Mouse (Mus musculus) ES-E14 (cell line): Measurements from ENCODE around the gene Nhp2. TPM values are rescaled to one million over a fixed set of nuclear protein-coding genes. Genes with fewer than 3 reads are reported as not detected.
A peak's percentile ranks its signal among the peaks of the same experiment; 100 is the strongest.
"Not testable (repeated sequence)": the region's sequence is repeated elsewhere in the genome, so short reads cannot be mapped to it uniquely, and the experiment has no call there.

ENCODE experiments used
- DNase-seq: peaks from one replicate; pipeline ENCODE4 v3.0.0-alpha.2; 2013; ENCODE audit warnings: low read depth, low spot score
- H3K27ac ChIP-seq: 2 replicates; pipeline ENCODE4 v1.5.1; 2012; ENCODE audit warnings: low read depth, mild to moderate bottlenecking, low read length, moderate library complexity, mixed read lengths; ENCODE audit not compliant: poor library complexity, insufficient read depth, severe bottlenecking
- H3K36me3 ChIP-seq: 2 replicates; pipeline ENCODE4 v1.6.1; 2012; ENCODE audit warnings: mild to moderate bottlenecking, low read length, moderate library complexity, mixed read lengths; ENCODE audit not compliant: control insufficient read depth, poor library complexity, insufficient read depth, severe bottlenecking
- H3K4me1 ChIP-seq, 2 experiments: fragments of 150-350 bp in 1 of 2; sonication (generic) in 1 of 2; 2 replicates each; pipeline ENCODE4 v1.6.1; 2012; ENCODE audit warnings: low read length in 2 of 2, mild to moderate bottlenecking in 1 of 2, mixed read lengths in 1 of 2; ENCODE audit not compliant: control insufficient read depth in 2 of 2, insufficient read depth in 2 of 2, poor library complexity in 1 of 2
- H3K4me3 ChIP-seq, 2 experiments: fragments of 150-350 bp in 1 of 2; sonication (generic) in 1 of 2; 2 replicates each; pipeline ENCODE4 v1.5.1; 2012; ENCODE audit warnings: low read length in 2 of 2, low read depth in 1 of 2, mild to moderate bottlenecking in 1 of 2, mixed read lengths in 1 of 2; ENCODE audit not compliant: insufficient read depth in 1 of 2, poor library complexity in 1 of 2, severe bottlenecking in 1 of 2
- H3K9ac ChIP-seq: 2 replicates; pipeline ENCODE4 v1.6.1; 2012; ENCODE audit warnings: low read depth, mild to moderate bottlenecking, low read length, mixed read lengths; ENCODE audit not compliant: poor library complexity, insufficient read depth, severe bottlenecking
- H3K9me3 ChIP-seq: fragments of 150-350 bp; sonication (generic); 2 replicates; pipeline ENCODE4 v1.6.1; 2012; ENCODE audit warnings: low read depth, mild to moderate bottlenecking, low read length; ENCODE audit not compliant: control insufficient read depth, insufficient read depth
- CHD2 ChIP-seq: IDR thresholded peaks from 2 replicates; pipeline ENCODE4 v1.6.1; 2014; ENCODE audit warnings: mild to moderate bottlenecking, low read depth, low read length, inconsistent platforms
- HCFC1 ChIP-seq: IDR thresholded peaks from 2 replicates; pipeline ENCODE4 v1.6.1; 2012; ENCODE audit warnings: low read length, inconsistent platforms, borderline replicate concordance; ENCODE audit not compliant: insufficient read depth
- MAFK ChIP-seq: IDR thresholded peaks from 2 replicates; pipeline ENCODE4 v1.6.1; 2014; ENCODE audit warnings: mild to moderate bottlenecking, low read depth, low read length, inconsistent platforms; ENCODE audit not compliant: insufficient read depth
- ZC3H11A ChIP-seq: IDR thresholded peaks from 2 replicates; pipeline ENCODE4 v1.6.1; 2012; ENCODE audit warnings: low read depth, mild to moderate bottlenecking, inconsistent platforms, low read length, borderline replicate concordance
- ZNF384 ChIP-seq: IDR thresholded peaks from 2 replicates; pipeline ENCODE4 v1.6.1; 2012; ENCODE audit warnings: low read depth, low read length, inconsistent platforms
- in situ Hi-C, 2 experiments: fragments of 600-800 bp; cut with MboI; formaldehyde crosslinking; loops; one replicate each; pipeline ENCODE4 v1.15.1; 2025; ENCODE audit warnings: low sequenced_read_pairs in 2 of 2, inconsistent platforms in 1 of 2; ENCODE audit not compliant: unreplicated experiment in 2 of 2
- total RNA-seq: library from RNA; depleted of rRNA; stranded (reverse); fragments of 300-350 nt; gene quantifications from 2 replicates; pipeline ENCODE4 v1.2.3, GENCODE M21; 2012

The Nhp2 gene
- total RNA-seq, 1 experiment = 452 TPM

DNA sequence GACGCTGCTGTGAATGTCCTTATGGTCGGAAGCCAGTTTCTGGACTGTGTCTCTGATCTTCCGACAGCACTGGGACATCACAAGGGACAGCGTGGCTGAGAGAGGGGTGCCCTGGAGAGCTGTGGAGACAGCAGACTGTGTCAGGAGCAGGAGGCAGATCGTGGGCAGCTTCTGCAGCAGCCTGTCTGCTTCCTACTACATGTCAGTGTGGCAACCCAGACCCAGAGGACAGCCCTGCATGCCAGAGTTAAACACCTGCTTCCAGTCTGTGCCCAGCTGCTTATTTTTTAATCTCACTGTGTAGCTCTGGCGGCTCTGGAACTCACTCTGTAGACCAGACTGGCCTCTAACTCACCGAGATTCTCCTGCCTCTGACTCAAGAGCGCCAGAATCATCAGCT, 8.4 kb downstream of the Nhp2 start:
- H3K9ac ChIP-seq = no peak overlapping the region
- no peak overlapping the region for H3K27ac ChIP-seq
- H3K9me3 ChIP-seq = no peaks in the 10 kb centered on the region
- no peak for TF ChIP-seq ZNF384
- no peak for DNase-seq
- H3K4me1 ChIP-seq = peaks cover 0 to 21% of the 10 kb centered on the region in 2 experiments; a peak in 2 of 4 replicates
- peaks cover 67% of the 10 kb centered on the region for H3K36me3 ChIP-seq
- in situ Hi-C loops = no loop called here
- no peak overlapping the region for H3K4me3 ChIP-seq

DNA sequence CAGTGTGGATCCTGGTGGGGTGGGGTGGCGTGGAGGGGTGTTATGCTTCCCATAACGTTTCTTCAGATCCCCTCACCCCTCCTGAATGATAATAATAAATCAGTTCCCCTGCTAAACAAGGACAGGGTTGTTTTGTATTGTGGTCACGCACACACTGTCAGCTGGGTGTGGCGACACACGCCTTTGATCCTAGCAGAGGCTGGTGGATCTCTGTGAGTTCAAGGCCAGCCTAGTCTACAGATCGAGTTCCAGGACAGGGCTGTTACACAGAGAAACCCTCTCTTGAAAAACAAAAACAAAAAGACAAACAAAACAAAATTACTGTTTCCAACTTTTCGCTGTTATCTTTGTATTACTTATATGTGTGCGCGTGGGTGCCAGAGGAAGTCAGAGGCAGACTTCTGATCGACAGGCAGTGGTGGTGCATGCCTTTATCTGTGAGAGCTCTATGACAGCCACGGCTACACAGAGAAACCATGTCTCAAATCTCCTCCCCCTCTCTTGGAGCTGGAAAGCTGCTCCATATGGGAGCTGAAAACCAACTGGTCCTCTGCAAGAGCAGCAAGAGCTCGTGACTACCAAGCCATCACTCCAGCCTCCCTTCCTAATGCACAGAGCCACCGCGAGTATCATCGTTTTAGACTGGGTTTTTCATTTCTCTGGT, 10.2 kb downstream of the Nhp2 start:
- Histone ChIP-seq H3K27ac (no peak overlapping the region), H3K4me1 (peaks cover 4 to 22% of the 10 kb centered on the region in 2 experiments; a peak in 3 of 4 replicates), H3K9me3 (no peaks in the 10 kb centered on the region), H3K36me3 (peaks cover 52% of the 10 kb centered on the region), H3K9ac (no peak overlapping the region), H3K4me3 (no peak overlapping the region)
- in situ Hi-C loops = no loop called here
- no peak for DNase-seq
- TF ChIP-seq CHD2 = no peak
- TF ChIP-seq MAFK = no peak
- no peak for TF ChIP-seq ZNF384
- no peak for TF ChIP-seq ZC3H11A
- TF ChIP-seq HCFC1 = no peak

DNA sequence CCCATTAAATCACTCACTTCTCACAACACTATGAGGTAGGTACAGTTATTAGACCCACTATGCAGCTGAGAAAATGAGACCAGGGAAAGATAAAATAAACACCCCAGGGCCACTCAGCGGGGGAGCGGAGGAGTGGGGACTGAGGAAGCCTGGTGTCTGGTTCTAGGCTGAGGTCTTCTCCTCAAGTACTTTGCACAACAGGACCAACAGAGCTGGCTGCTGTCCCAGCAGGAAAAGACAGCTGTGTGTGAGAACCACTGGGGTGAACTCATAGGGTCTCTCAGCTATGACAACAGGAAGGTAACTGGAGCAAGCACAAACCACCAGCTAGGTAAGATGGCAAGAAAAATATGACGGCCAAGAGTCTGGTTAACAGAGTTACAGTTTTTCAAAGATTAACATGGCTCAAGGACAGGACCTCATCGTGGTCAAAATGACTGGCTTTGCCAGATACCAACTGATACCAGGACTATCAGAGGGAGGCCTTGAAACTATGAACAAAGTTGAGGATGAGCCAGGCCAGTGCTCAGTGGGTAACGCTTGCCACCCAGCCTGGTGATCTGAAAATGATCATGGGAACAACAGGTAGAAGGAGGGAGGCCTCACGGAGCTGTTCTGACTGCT, 12.7 kb downstream of the Nhp2 start:
- Histone ChIP-seq H3K9me3 (no peaks in the 10 kb centered on the region), H3K27ac (no peak overlapping the region), H3K4me3 (no peak overlapping the region), H3K4me1 (peaks cover 4 to 17% of the 10 kb centered on the region in 2 experiments; a peak in 3 of 4 replicates), H3K36me3 (peaks cover 30% of the 10 kb centered on the region), H3K9ac (no peak overlapping the region; the same call in 1 of the 2 replicates)
- DNase-seq = no peak
- in situ Hi-C loops = no loop called here
- no peak for TF ChIP-seq MAFK
- no peak for TF ChIP-seq HCFC1
- no peak for TF ChIP-seq CHD2
- no peak for TF ChIP-seq ZNF384
- TF ChIP-seq ZC3H11A = no peak

DNA sequence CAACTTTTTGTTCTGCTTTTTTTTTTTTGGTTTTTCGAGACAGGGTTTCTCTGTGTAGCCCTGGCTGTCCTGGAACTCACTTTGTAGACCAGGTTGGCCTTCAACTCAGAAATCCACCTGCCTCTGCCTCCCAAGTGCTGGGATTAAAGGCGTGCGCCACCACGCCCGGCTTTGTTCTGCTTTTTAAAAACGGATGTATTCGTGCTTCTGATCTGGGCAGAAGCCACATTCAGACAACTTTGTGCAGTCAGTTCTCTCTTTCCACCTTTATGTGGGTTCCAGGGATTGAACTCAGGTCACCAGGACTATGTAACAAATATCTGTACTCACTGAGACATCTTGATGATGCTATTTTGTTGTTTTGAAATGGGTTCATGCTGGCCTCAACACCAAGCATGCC, 13.7 kb downstream of the Nhp2 start:
- in situ Hi-C loops, DNase-seq, H3K9me3 ChIP-seq, H3K9ac ChIP-seq: not testable (repeated sequence)
- peaks cover 4 to 17% of the 10 kb centered on the region in 2 experiments; a peak in 3 of 4 replicates for H3K4me1 ChIP-seq
- H3K4me3 ChIP-seq = peak overlapping the region in 1 of 2 experiments; percentile 14; a peak in 1 of 4 replicates
- peak overlapping the region; percentile 49; the same call in 1 of the 2 replicates for H3K27ac ChIP-seq
- H3K36me3 ChIP-seq = peaks cover 21% of the 10 kb centered on the region

DNA sequence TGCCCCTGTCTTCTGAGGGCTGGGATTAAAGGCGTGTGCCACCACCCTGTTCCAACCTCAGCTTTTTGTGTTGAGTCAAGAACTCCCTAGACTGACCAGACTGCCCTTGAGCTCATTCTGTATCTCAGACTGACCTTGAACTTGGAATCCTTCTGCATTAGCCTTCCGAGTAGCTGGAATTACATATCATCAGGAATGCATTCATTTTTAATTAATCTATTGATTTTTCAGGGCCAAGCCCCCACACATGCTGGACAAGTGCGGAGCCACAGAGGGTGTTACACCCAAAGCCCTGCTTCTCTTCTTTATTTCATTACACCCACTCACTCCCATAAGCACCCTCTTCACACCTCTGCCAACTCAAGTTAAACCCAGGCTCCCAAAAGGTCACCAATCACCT, 14.2 kb downstream of the Nhp2 start:
- TF ChIP-seq CHD2 (no peak), ZNF384 (no peak), MAFK (no peak), HCFC1 (no peak), ZC3H11A (no peak)
- Histone ChIP-seq H3K9ac (peak overlapping the region; percentile 85; the same call in 1 of the 2 replicates), H3K36me3 (peaks cover 18% of the 10 kb centered on the region), H3K9me3 (no peaks in the 10 kb centered on the region), H3K4me3 (peak overlapping the region in 1 of 2 experiments; percentile 93; a peak in 2 of 4 replicates), H3K27ac (peak overlapping the region; percentile 78; the same call in 1 of the 2 replicates), H3K4me1 (peaks cover 4 to 17% of the 10 kb centered on the region in 2 experiments; a peak in 3 of 4 replicates)
- in situ Hi-C loops = no loop called here
- no peak for DNase-seq
